Mouse (Mus musculus) testis, adult 2 months (tissue): ENCODE measurements at regions not wholly inside any gene's neighbourhood (a gene's known extent, or its start where the extent isn't known, plus 50 kb on each side); places are given as distances from the start of the nearest gene placed in this dataset.

Experiments
- CTCF ChIP-seq: fragments of 200-500 bp; IDR thresholded peaks from 2 replicates; pipeline ENCODE4 v1.5.1; 2012; ENCODE audit warnings: low read depth, mild to moderate bottlenecking, inconsistent platforms, low read length, moderate library complexity; ENCODE audit not compliant: control insufficient read depth, insufficient read depth, insufficient replicate concordance
- POLR2A ChIP-seq: fragments of 200-500 bp; IDR thresholded peaks from 2 replicates; pipeline ENCODE4 v1.6.1; 2012; ENCODE audit warnings: low read depth, mild to moderate bottlenecking, inconsistent platforms, low read length, moderate library complexity; ENCODE audit not compliant: control insufficient read depth

- TF ChIP-seq CTCF, result no peak
- no peak for TF ChIP-seq POLR2A
Observed at GRCm38 (mm10) chr1:41897768-41898330, 797.7 kb upstream of the Pou3f3 start.
